Mouse (Mus musculus): ENCODE data around the gene Nup93. TPM values are rescaled to one million over a fixed set of nuclear protein-coding genes. Genes with fewer than 3 reads are reported as not detected.

Nup93 gene
- total and polyA plus RNA-seq, 2 experiments, result 2.3 to 4.6 TPM

GRCm38 (mm10) chr8:94191101-94191691 is 23.2 kb upstream of the Nup93 start:
- no peaks in the 10 kb centered on the region for H3K27me3 ChIP-seq (ENCODE audit: control insufficient read depth, insufficient read depth, low read length)
- H3K36me3 ChIP-seq (ENCODE audit: control insufficient read depth, insufficient read depth, low read length), result no peaks in the 10 kb centered on the region
- H3K4me1 ChIP-seq (ENCODE audit: control insufficient read depth, insufficient read depth, low read length), result peaks cover 5% of the 10 kb centered on the region; the same call in 1 of the 2 replicates
- peak overlapping the region; percentile 4; the same call in 1 of the 2 replicates for H3K9ac ChIP-seq (ENCODE audit: low read depth, low read length)
- WGBS, result 31% methylated on average over 21 of the region's 21 CpGs
- peak; percentile 45 for DNase-seq (ENCODE audit: extremely low read depth, low read depth, low spot score)
- TF ChIP-seq CTCF (IDR thresholded peaks at IDR 0.05; ENCODE audit: low read depth, low read length), result no peak
- H3K27ac ChIP-seq (replicated peaks; ENCODE audit: insufficient read depth, low read depth, low read length), result no peak overlapping the region
- H3K4me3 ChIP-seq (ENCODE audit: insufficient read depth, low read depth, low read length), result peak overlapping the region; percentile 28; the same call in 1 of the 2 replicates
- H3K79me2 ChIP-seq (ENCODE audit: control insufficient read depth, insufficient read depth, low read length), result no peaks in the 10 kb centered on the region

GRCm38 (mm10) chr8:94192926-94193325 is 21.4 kb upstream of the Nup93 start:
- no peak for DNase-seq (ENCODE audit: extremely low read depth, low read depth, low spot score)
- no peaks in the 10 kb centered on the region for H3K36me3 ChIP-seq (ENCODE audit: control insufficient read depth, insufficient read depth, low read length)
- H3K4me1 ChIP-seq (ENCODE audit: control insufficient read depth, insufficient read depth, low read length), result no peaks in the 10 kb centered on the region
- no peak overlapping the region for H3K27ac ChIP-seq (replicated peaks; ENCODE audit: insufficient read depth, low read depth, low read length)
- no peaks in the 10 kb centered on the region for H3K27me3 ChIP-seq (ENCODE audit: control insufficient read depth, insufficient read depth, low read length)
- no peak overlapping the region for H3K9ac ChIP-seq (ENCODE audit: low read depth, low read length)
- 68% methylated on average over 1 of the region's 1 CpGs for WGBS
- TF ChIP-seq CTCF (IDR thresholded peaks at IDR 0.05; ENCODE audit: low read depth, low read length), result no peak
- no peak overlapping the region for H3K4me3 ChIP-seq (ENCODE audit: insufficient read depth, low read depth, low read length)
- H3K79me2 ChIP-seq (ENCODE audit: control insufficient read depth, insufficient read depth, low read length), result no peaks in the 10 kb centered on the region

GRCm38 (mm10) chr8:94194591-94195223 is 19.7 kb upstream of the Nup93 start:
- TF ChIP-seq CTCF (IDR thresholded peaks at IDR 0.05; ENCODE audit: low read depth, low read length) (no peak), POLR2A (IDR thresholded peaks at IDR 0.05; ENCODE audit: extremely low read depth, insufficient read depth, low read length) (no peak)
- DNase-seq (ENCODE audit: extremely low read depth, low read depth, low spot score), result no peak
- H3K9ac ChIP-seq (ENCODE audit: low read depth, low read length), result no peak overlapping the region
- WGBS, result 44% methylated on average over 7 of the region's 7 CpGs
- H3K4me3 ChIP-seq (ENCODE audit: insufficient read depth, low read depth, low read length), result no peak overlapping the region
- no peak overlapping the region for H3K27ac ChIP-seq (replicated peaks; ENCODE audit: insufficient read depth, low read depth, low read length)
- H3K4me1 ChIP-seq (ENCODE audit: control insufficient read depth, insufficient read depth, low read length), result no peaks in the 10 kb centered on the region
- H3K36me3 ChIP-seq (ENCODE audit: control insufficient read depth, insufficient read depth, low read length), result no peaks in the 10 kb centered on the region
- H3K79me2 ChIP-seq (ENCODE audit: control insufficient read depth, insufficient read depth, low read length), result no peaks in the 10 kb centered on the region
- H3K27me3 ChIP-seq (ENCODE audit: control insufficient read depth, insufficient read depth, low read length), result no peaks in the 10 kb centered on the region

DNA sequence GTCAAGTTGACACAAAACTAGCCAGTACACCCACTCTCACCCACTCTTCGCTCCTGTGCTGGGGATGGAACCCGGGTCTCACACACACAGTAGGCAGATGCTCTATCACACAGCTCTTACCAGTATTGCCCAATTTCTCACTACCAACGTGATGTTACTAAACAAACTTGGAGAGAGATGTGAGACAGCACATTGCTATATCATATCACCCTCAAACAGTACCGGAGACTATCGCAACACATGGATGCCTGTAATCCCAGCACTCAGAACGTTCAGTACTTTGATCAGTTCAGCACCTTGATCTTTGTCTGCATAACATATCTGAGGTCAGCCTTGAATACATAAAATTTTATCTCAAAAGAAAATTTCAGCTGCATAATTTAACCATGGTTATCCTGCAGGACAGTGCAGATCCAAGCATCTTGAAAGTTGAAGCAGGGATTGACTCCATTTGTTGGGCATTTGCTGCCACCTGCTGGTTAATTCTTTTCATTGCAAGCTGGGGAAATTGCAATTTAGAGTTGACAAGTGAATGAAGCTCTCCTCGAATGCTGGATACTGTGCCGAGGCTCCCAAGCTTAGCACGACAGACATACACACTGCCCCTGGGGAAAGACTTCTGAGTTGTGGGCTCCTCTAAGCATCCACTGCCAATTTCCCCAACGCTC is 15.0 kb upstream of the Nup93 start:
- H3K36me3 ChIP-seq (ENCODE audit: control insufficient read depth, insufficient read depth, low read length), result no peaks in the 10 kb centered on the region
- H3K4me1 ChIP-seq (ENCODE audit: control insufficient read depth, insufficient read depth, low read length), result no peaks in the 10 kb centered on the region
- TF ChIP-seq POLR2A (IDR thresholded peaks at IDR 0.05; ENCODE audit: extremely low read depth, insufficient read depth, low read length), result no peak
- peak; percentile 53; the same call in 1 of the 2 replicates for TF ChIP-seq CTCF (IDR thresholded peaks at IDR 0.05; ENCODE audit: low read depth, low read length)
- H3K79me2 ChIP-seq (ENCODE audit: control insufficient read depth, insufficient read depth, low read length), result no peaks in the 10 kb centered on the region
- no peaks in the 10 kb centered on the region for H3K27me3 ChIP-seq (ENCODE audit: control insufficient read depth, insufficient read depth, low read length)
- H3K9ac ChIP-seq (ENCODE audit: low read depth, low read length), result no peak overlapping the region
- 45% methylated on average over 10 of the region's 10 CpGs for WGBS
- peak; percentile 60 for DNase-seq (ENCODE audit: extremely low read depth, low read depth, low spot score)
- H3K4me3 ChIP-seq (ENCODE audit: insufficient read depth, low read depth, low read length), result no peak overlapping the region
- H3K27ac ChIP-seq (replicated peaks; ENCODE audit: insufficient read depth, low read depth, low read length), result no peak overlapping the region

DNA sequence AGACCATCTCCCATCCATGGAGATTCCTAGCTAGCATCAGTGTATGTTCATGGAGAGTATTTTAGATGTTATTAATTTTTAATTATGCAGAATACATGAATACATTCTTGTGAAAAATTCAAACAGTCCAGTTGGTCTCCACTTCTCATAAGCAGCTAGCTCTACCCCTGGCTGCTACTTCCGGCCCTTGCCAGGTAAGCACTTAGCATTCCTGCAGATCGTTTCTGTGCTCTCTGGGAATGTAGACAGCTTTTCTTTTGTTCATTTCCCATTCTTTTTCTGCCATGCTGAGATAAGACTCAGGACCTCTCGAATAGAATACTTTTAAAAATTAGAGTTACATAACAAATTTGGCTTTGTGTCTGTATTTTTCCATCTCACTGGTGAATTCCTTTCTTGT is 10.3 kb upstream of the Nup93 start:
- Histone ChIP-seq H3K9ac (ENCODE audit: low read depth, low read length) (no peak overlapping the region), H3K27ac (replicated peaks; ENCODE audit: insufficient read depth, low read depth, low read length) (no peak overlapping the region), H3K79me2 (ENCODE audit: control insufficient read depth, insufficient read depth, low read length) (no peaks in the 10 kb centered on the region), H3K4me3 (ENCODE audit: insufficient read depth, low read depth, low read length) (no peak overlapping the region), H3K36me3 (ENCODE audit: control insufficient read depth, insufficient read depth, low read length) (no peaks in the 10 kb centered on the region), H3K27me3 (ENCODE audit: control insufficient read depth, insufficient read depth, low read length) (no peaks in the 10 kb centered on the region), H3K4me1 (ENCODE audit: control insufficient read depth, insufficient read depth, low read length) (peaks cover 2% of the 10 kb centered on the region; the same call in 1 of the 2 replicates)
- TF ChIP-seq POLR2A (IDR thresholded peaks at IDR 0.05; ENCODE audit: extremely low read depth, insufficient read depth, low read length) (no peak), CTCF (IDR thresholded peaks at IDR 0.05; ENCODE audit: low read depth, low read length) (no peak)
- no peak for DNase-seq (ENCODE audit: extremely low read depth, low read depth, low spot score)
- 78% methylated on average over 3 of the region's 3 CpGs for WGBS

DNA sequence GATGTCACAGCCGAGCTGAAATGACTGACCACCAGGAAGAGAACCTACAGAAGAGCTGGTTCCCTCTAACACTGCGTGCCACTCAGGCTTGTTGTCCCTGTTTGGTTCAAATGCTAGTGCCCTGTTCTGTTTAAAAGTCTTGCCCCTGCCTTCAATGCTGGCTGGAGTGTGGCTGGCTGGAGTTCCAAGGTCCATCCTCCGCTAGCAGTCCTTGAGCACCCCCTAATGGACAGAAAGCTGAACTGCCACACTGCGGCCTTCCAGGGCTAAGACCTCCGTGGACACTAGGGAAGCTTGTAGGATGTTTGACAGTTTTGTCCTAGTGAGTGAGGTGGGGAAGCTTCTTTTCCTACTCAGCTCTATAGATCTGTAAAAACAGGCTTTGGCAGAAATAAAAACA is 8.6 kb upstream of the Nup93 start:
- peak; percentile 63 for DNase-seq (ENCODE audit: extremely low read depth, low read depth, low spot score)
- TF ChIP-seq CTCF (IDR thresholded peaks at IDR 0.05; ENCODE audit: low read depth, low read length) (peak; percentile 99), POLR2A (IDR thresholded peaks at IDR 0.05; ENCODE audit: extremely low read depth, insufficient read depth, low read length) (no peak)
- peaks cover 2% of the 10 kb centered on the region; the same call in 1 of the 2 replicates for H3K4me1 ChIP-seq (ENCODE audit: control insufficient read depth, insufficient read depth, low read length)

More for the DNA sequence above, 8.6 kb upstream of the Nup93 start:
- WGBS, result 9% methylated on average over 5 of the region's 5 CpGs
- H3K36me3 ChIP-seq (ENCODE audit: control insufficient read depth, insufficient read depth, low read length), result no peaks in the 10 kb centered on the region
- H3K27ac ChIP-seq (replicated peaks; ENCODE audit: insufficient read depth, low read depth, low read length), result no peak overlapping the region
- H3K79me2 ChIP-seq (ENCODE audit: control insufficient read depth, insufficient read depth, low read length), result no peaks in the 10 kb centered on the region
- H3K9ac ChIP-seq (ENCODE audit: low read depth, low read length), result no peak overlapping the region
- no peak overlapping the region for H3K4me3 ChIP-seq (ENCODE audit: insufficient read depth, low read depth, low read length)
- H3K27me3 ChIP-seq (ENCODE audit: control insufficient read depth, insufficient read depth, low read length), result no peaks in the 10 kb centered on the region
